Mouse (Mus musculus) B cell, adult (primary cell): ENCODE data around the gene Hyls1. TPM values are rescaled to one million over a fixed set of nuclear protein-coding genes. Genes with fewer than 3 reads are reported as not detected.

ENCODE experiments used
- total RNA-seq: library from RNA; stranded (reverse); gene quantifications from 4 replicates; pipeline ENCODE4 v1.2.4, GENCODE M21; 2023; ENCODE audit not compliant: inconsistent age

The Hyls1 gene
- total RNA-seq, result 14.7 to 15.8 TPM (median 15.5 TPM) in 4 replicates

DNA sequence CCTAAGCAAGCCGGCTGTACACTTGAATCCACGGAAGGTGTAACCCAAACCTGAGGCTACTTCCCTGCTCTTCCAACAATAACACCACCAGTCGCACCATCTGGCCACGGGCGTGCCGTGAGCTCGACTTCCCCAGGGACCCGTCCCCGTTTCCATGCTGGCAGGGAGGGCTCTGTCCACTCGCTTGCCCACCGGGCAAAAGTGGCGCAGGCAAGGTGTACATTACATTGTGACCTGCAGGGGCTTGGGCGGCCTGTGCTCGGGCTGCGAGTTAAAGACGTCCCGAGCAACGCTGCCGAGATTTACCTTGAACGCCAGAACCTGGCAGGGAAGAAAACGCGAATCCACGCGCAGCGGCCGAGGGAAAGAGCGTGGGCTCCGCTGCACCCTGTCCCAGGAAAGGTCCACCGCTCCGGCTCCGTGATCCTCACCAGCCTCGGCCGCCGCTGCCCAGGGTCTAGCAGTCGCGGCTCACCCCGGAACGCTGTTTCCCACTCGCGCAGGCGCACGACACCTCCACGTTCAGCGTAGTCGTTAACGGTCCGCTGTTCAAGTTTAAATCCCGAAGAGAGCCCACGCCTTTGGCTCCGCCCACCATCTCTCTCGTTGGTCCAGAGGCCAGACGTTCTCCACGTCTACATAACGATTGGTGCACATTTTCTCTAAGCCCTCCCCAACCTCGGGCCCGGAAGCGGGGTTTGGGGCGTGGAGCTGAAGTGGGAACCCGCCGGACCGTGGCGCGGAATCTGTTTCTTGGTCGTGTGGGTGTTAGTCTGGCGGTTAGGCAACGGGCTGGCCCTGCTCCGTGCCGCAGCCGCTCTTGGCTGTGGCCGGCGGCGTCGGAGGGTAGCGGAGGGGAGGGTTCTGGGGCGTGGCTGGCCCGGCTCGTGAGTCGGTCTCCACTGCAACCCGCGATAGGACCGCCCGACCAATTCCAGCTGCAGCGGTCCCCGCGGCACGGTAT, at the start of gene Hyls1, which contains the start of gene Pate2:
Gene Hyls1, minus strand, starts transcription at position 828 of the 964 bp plus-strand sequence.
Gene Pate2, plus strand, starts transcription at position 714 of the 964 bp plus-strand sequence.

DNA sequence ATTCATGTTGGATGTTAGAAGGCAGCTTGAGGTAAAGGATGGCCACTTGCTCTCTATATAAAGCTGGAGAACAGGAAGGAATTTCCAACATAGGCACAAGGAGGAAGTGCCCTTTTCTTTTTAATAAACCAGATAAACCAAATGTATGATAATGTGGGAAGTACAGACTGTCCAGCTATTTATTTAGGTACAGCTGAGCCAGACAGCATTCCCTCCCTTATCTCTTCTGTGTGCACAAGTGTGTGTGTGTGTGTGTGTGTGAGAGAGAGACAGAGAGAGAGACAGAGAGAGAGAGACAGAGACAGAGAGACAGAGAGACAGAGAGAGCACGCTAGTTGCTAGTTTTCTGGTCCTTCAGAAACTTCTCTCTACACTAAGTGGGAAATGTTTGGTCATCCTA, 41.6 kb upstream of the Hyls1 start, which contains the start of gene Pate4:
Gene Pate4, minus strand, starts transcription at position 101 of the 400 bp plus-strand sequence.

DNA sequence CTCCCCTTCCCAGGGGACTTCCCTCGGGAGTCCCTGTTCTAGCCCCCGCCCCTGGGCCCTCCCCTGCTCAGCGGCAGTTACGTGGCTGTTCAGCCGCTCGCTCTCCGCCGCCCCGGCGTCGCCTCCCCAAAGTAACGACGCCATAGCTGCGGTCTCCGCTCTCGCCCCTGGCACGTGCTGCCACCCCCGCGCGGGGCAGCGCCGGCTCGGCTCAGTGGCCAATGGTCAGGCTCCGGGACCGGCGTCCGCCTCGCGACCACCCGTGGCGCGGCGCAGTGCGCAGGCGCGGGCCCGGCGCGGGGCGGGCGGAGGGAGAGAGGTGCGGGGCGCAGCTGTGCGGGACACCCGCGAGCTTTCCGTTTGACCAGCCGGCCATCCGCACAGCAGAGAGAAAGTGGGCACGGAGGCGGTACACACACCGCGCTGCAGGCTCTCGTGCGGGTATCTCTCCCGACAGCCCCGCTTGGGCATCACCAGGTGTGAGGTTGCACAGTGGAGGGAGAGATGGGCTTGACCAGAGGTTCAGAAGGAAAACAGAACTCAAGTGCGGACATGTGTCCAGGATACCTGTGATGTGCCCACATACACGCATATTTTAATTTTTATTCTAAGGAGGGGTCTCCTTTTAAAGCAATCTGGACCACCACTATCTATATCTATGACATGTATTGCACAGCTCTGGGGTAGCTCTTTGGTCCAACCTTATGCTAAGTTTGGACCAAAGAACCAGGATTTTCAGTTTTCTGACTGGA, 11.8 kb downstream of the Hyls1 start, which contains the start of the genes Ddx25 and Pus3:
Gene Ddx25, minus strand, starts transcription at position 272 of the 752 bp plus-strand sequence.
Gene Pus3, plus strand, starts transcription at position 339 of the 752 bp plus-strand sequence.

DNA sequence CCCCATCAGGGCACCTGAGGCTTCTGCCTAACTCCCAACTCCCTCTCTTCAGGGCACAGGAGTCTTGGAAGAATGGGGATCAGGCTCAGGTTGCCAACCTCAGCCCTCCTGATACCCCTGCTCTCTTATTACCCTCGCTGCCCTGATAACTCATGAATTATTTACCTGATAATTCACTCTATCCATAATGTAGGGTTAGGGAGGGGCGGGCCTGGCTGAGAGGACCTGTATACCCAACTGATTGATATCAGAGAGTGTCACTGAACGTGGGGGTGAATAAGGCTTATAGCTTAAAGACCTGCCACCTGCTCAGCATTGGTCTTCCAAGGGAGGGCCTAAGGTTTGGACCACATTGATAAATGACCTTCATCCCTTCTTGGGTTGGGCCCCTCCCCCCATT, 52.0 kb downstream of the Hyls1 start, which contains the start of gene Gm1113:
Gene Gm1113, minus strand, starts transcription at position 101 of the 400 bp plus-strand sequence.

Other genes starting within 250 kb of the Hyls1 start
- 6.0 to 9.6 TPM (median 7.2 TPM) in 4 replicates for gene Cdon, start 149.3 kb downstream of the Hyls1 start, total RNA-seq
- not detected in 4 replicates for gene Gm1113, start 52.1 kb downstream of the Hyls1 start, total RNA-seq
- 1.7 to 2.2 TPM (median 2.1 TPM) in 4 replicates for gene Ddx25, start 11.9 kb downstream of the Hyls1 start, total RNA-seq
- gene Pus3, start 11.8 kb downstream of the Hyls1 start, total RNA-seq, result 23.6 to 26.1 TPM (median 25.5 TPM) in 4 replicates
- not detected in 4 replicates for gene Pate2, start 114 bp downstream of the Hyls1 start, total RNA-seq
- not detected in 4 replicates for gene Pate4, start 41.5 kb upstream of the Hyls1 start, total RNA-seq
- not detected in 4 replicates for gene Pate3, start 77.8 kb upstream of the Hyls1 start, total RNA-seq
- not detected in 4 replicates for gene Pate1, start 117.0 kb upstream of the Hyls1 start, total RNA-seq
- gene Gm17677, start 170.7 kb upstream of the Hyls1 start, total RNA-seq, result not detected in 4 replicates
- gene Gm17727, start 207.7 kb upstream of the Hyls1 start, total RNA-seq, result not detected in 4 replicates
- not detected in 4 replicates for gene Gm27235, start 219.7 kb upstream of the Hyls1 start, total RNA-seq
- gene D730048I06Rik, start 219.7 kb upstream of the Hyls1 start, total RNA-seq, result not detected in 4 replicates